Mouse (Mus musculus): ENCODE measurements around the gene Gm266. TPM values are rescaled to one million over a fixed set of nuclear protein-coding genes. Genes with fewer than 3 reads are reported as not detected.

Gm266 gene
- 2.3 TPM for polyA plus RNA-seq (2021)

DNA sequence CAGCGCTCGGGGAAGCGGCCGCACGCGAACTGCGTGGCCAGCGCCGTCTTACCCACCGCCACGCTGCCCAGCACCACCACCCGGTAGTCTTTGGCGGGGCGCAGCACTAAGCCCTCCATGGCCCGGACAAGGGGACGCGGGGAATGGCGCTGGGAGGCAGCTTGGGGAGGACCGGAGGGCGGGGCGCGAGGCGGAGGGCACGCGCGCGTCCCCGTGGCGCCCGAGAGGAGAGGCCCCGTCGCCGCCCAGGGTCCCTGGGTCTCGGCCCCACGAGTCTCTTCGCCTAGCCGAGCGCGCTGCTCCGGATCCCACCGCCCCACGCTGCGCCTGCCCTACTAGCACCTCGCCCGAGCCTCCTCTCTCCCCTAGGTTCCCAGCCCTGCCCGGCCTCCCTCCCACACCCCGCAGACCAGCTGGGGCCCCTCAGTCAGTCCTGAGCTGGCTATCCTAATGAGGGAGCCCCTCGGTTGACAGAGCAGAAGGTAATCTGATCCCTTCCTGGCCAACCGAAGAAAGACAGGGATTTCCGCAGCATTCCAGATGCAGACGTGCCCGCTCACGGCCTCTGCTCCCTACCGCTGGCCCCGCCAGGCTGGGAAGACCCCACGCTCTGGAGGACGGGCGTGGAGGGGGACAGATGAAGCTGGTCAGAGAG is at the start of gene Gm266:
TSS of gene Gm266 (minus strand) at position 172 of the 655 bp plus-strand sequence.
- POLR2A ChIA-PET, result no interaction called here
- TF ChIP-seq CTCF (IDR thresholded peaks at IDR 0.05), result no peak
- DNase-seq (ENCODE audit: low read depth, low spot score) (no peak), ATAC-seq (peak; percentile 38)
- no peaks in the 10 kb centered on the region for H3K27me3 ChIP-seq
- CTCF ChIA-PET, result interaction anchor here (1.4 kb wide), 1 partner anchor 60 kb away, joined by 5 read pairs; no protein-coding TSS in a partner anchor
- in situ Hi-C loops (cut with MboI; ENCODE audit: low pct_unique_long_range_greater_than_20kb), result no loop called here

- ChIA-PET POLR2A (no interaction called here), CTCF (interaction anchor here (1.3 kb wide), 1 partner anchor 9 kb away, joined by 3 read pairs; no protein-coding TSS in a partner anchor)
- in situ Hi-C loops (cut with MboI; ENCODE audit: low pct_unique_long_range_greater_than_20kb), result no loop called here
- H3K27me3 ChIP-seq, result no peaks in the 10 kb centered on the region
- no peak for TF ChIP-seq CTCF (IDR thresholded peaks at IDR 0.05)
- DNase-seq (ENCODE audit: low read depth, low spot score), result no peak
- no peak for ATAC-seq
Measured at GRCm38 (mm10) chr12:111535281-111535680, 49.7 kb upstream of the Gm266 start.

DNA sequence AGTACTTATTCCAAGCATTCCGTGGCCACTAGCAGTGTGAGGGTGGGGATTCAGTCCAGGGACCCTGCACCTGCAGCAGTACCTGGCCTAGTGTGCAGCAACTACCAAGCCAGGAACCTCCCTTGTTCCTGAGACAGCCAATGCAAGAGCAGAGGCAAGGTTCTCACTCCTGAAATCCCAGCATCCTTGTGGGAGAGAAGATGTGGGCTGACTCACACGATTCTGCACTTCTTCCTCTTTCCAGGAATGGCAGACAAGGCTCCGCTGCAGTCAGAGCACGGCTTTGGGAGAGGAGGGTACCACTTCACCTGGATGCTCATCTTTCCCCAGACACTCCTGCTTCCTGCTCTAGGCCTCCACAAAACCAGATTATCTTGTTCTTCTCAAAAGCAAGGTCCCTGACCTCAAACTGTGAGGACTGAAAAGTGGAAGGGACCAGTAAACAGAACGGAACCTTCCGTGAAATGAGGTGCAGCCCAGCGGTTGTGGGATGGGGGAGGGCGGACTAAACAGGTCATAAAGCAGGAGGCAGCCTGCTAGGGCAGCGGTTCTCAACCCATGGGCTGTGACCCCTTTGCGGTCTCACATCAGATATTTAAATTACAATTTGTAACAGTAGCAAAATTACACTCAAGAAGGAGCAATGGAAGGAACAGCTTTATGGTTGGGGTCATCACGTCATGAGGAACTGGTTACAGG is 47.6 kb upstream of the Gm266 start:
- ChIA-PET POLR2A (no interaction called here), CTCF (no interaction called here)
- DNase-seq (ENCODE audit: low read depth, low spot score) (no peak), ATAC-seq (no peak)
- in situ Hi-C loops (cut with MboI; ENCODE audit: low pct_unique_long_range_greater_than_20kb), result no loop called here
- H3K27me3 ChIP-seq, result no peaks in the 10 kb centered on the region
- TF ChIP-seq CTCF (IDR thresholded peaks at IDR 0.05), result no peak

DNA sequence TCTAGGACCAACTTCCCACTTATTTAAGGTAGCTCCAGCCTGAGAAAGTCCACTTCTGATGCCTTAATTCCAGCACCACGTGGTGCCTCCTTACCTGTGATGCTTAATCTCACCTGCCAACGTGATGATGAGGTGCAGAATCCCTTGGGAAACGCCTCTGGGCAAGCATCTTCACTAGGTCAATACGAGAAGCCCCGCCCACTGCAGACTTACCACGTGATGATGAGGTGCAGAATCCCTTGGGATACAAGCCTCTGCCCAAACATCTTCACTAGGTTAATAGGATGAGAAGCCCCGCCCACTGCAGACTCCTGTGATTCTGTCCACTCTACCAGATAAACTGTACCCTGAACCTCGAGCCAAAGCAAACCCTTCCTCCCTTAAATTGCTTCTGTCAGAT is 43.6 kb upstream of the Gm266 start:
- ChIA-PET POLR2A (interaction anchor here (0.6 kb wide), 1 partner anchor 93 kb away, joined by 4 read pairs; no protein-coding TSS in a partner anchor), CTCF (interaction anchor here (1.6 kb wide), 1 partner anchor 200 kb away, joined by 3 read pairs; no protein-coding TSS in a partner anchor)
- no peak for DNase-seq (ENCODE audit: low read depth, low spot score)
- no peaks in the 10 kb centered on the region for H3K27me3 ChIP-seq
- no peak for ATAC-seq
- in situ Hi-C loops (cut with MboI; ENCODE audit: low pct_unique_long_range_greater_than_20kb), result no loop called here
- TF ChIP-seq CTCF (IDR thresholded peaks at IDR 0.05), result no peak

GRCm38 (mm10) chr12:111527643-111528281 is 42.1 kb upstream of the Gm266 start:
- in situ Hi-C loops (cut with MboI; ENCODE audit: low pct_unique_long_range_greater_than_20kb), result no loop called here
- TF ChIP-seq CTCF (IDR thresholded peaks at IDR 0.05), result no peak
- DNase-seq (ENCODE audit: low read depth, low spot score) (no peak), ATAC-seq (no peak)
- ChIA-PET POLR2A (interaction anchor here (0.6 kb wide), 1 partner anchor 8 kb away, joined by 3 read pairs; no protein-coding TSS in a partner anchor), CTCF (interaction anchor here (1.6 kb wide), 1 partner anchor 199 kb away, joined by 3 read pairs; no protein-coding TSS in a partner anchor)
- H3K27me3 ChIP-seq, result no peaks in the 10 kb centered on the region

GRCm38 (mm10) chr12:111524883-111525282 is 39.3 kb upstream of the Gm266 start:
- no peak for TF ChIP-seq CTCF (IDR thresholded peaks at IDR 0.05)
- DNase-seq (ENCODE audit: low read depth, low spot score) (no peak), ATAC-seq (no peak)
- POLR2A ChIA-PET, result no interaction called here
- CTCF ChIA-PET, result interaction anchor here (1.0 kb wide), 1 partner anchor 20 kb away, joined by 3 read pairs; no protein-coding TSS in a partner anchor
- in situ Hi-C loops (cut with MboI; ENCODE audit: low pct_unique_long_range_greater_than_20kb), result no loop called here
- no peaks in the 10 kb centered on the region for H3K27me3 ChIP-seq

GRCm38 (mm10) chr12:111524469-111524868 is 38.8 kb upstream of the Gm266 start:
- H3K27me3 ChIP-seq, result no peaks in the 10 kb centered on the region
- TF ChIP-seq CTCF (IDR thresholded peaks at IDR 0.05), result no peak
- ATAC-seq (no peak), DNase-seq (ENCODE audit: low read depth, low spot score) (no peak)
- ChIA-PET CTCF (interaction anchor here (1.0 kb wide), 1 partner anchor 19 kb away, joined by 3 read pairs; no protein-coding TSS in a partner anchor), POLR2A (no interaction called here)
- in situ Hi-C loops (cut with MboI; ENCODE audit: low pct_unique_long_range_greater_than_20kb), result no loop called here

GRCm38 (mm10) chr12:111520994-111521393 is 35.4 kb upstream of the Gm266 start:
- CTCF ChIA-PET, result no interaction called here
- in situ Hi-C loops (cut with MboI; ENCODE audit: low pct_unique_long_range_greater_than_20kb), result no loop called here
- no peaks in the 10 kb centered on the region for H3K27me3 ChIP-seq
- DNase-seq (ENCODE audit: low read depth, low spot score) (no peak), ATAC-seq (no peak)
- no peak for TF ChIP-seq CTCF (IDR thresholded peaks at IDR 0.05)
- POLR2A ChIA-PET, result no interaction called here

DNA sequence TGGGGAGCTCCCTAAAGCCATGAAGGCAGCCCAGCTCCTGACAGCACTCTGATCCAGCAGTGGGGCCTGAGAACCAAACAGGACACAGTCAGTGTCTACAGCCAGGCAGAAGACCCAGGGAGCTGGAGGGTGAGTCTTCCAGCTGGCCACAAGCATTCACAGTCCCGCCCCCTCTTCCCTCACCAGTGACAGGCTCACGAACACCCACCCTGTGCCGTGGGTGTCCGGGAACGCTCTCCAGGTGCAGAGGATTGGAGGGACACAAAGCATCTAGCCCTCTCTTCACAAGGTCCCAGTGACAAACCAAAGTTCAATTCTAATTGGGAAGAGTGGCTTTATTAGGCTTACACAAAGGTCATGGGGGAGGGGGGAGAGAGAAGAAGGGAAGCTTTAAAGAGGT is 34.2 kb upstream of the Gm266 start:
- POLR2A ChIA-PET, result interaction anchor here (0.6 kb wide), 1 partner anchor 8 kb away, joined by 3 read pairs; no protein-coding TSS in a partner anchor
- no peak for ATAC-seq
- H3K27me3 ChIP-seq, result no peaks in the 10 kb centered on the region
- CTCF ChIA-PET, result no interaction called here
- no peak for TF ChIP-seq CTCF (IDR thresholded peaks at IDR 0.05)
- in situ Hi-C loops (cut with MboI; ENCODE audit: low pct_unique_long_range_greater_than_20kb), result no loop called here
- DNase-seq (ENCODE audit: low read depth, low spot score), result no peak

- CTCF ChIA-PET, result no interaction called here
- POLR2A ChIA-PET, result no interaction called here
- in situ Hi-C loops (cut with MboI; ENCODE audit: low pct_unique_long_range_greater_than_20kb), result no loop called here
- DNase-seq (ENCODE audit: low read depth, low spot score) (no peak), ATAC-seq (no peak)
- H3K27me3 ChIP-seq, result no peaks in the 10 kb centered on the region
- no peak for TF ChIP-seq CTCF (IDR thresholded peaks at IDR 0.05)
Measured at GRCm38 (mm10) chr12:111518391-111518790, 32.8 kb upstream of the Gm266 start.

- no peak for ATAC-seq
Measured at GRCm38 (mm10) chr12:111517901-111518300, 32.3 kb upstream of the Gm266 start.

More at GRCm38 (mm10) chr12:111517901-111518300, 32.3 kb upstream of the Gm266 start:
- POLR2A ChIA-PET, result no interaction called here
- DNase-seq (ENCODE audit: low read depth, low spot score), result no peak
- CTCF ChIA-PET, result no interaction called here
- TF ChIP-seq CTCF (IDR thresholded peaks at IDR 0.05), result no peak
- in situ Hi-C loops (cut with MboI; ENCODE audit: low pct_unique_long_range_greater_than_20kb), result no loop called here
- H3K27me3 ChIP-seq, result no peaks in the 10 kb centered on the region

All from Patski (cell line).